Mouse (Mus musculus) thymus, adult 2 months (tissue): ENCODE data around the gene Greb1.

Experiments used
- CTCF ChIP-seq: fragments of 200-500 bp; IDR thresholded peaks from 2 replicates; pipeline ENCODE4 v1.5.1; 2012; ENCODE audit warnings: mild to moderate bottlenecking, control low read depth, low read length, moderate library complexity, borderline replicate concordance; ENCODE audit not compliant: control insufficient read depth, poor library complexity, insufficient read depth; ENCODE audit errors: extremely low read depth
- POLR2A ChIP-seq: fragments of 200-500 bp; IDR thresholded peaks from 2 replicates; pipeline ENCODE4 v1.6.1; 2012; ENCODE audit warnings: mild to moderate bottlenecking, low read length, control low read depth, moderate library complexity; ENCODE audit not compliant: control insufficient read depth, poor library complexity, insufficient read depth; ENCODE audit errors: extremely low read depth

GRCm38 (mm10) chr12:16728221-16728620 lies 72.5 kb downstream of the Greb1 start:
- TF ChIP-seq CTCF (no peak), POLR2A (no peak)
